Mouse (Mus musculus) 3134 (cell line): ENCODE results near the gene Celf2.

Source experiments
- DNase-seq: peaks from one replicate; pipeline ENCODE4 v3.0.0-alpha.2; 2011; ENCODE audit warnings: low spot score; ENCODE audit not compliant: insufficient read length; ENCODE audit errors: extremely low read depth

Gene Celf2

DNA sequence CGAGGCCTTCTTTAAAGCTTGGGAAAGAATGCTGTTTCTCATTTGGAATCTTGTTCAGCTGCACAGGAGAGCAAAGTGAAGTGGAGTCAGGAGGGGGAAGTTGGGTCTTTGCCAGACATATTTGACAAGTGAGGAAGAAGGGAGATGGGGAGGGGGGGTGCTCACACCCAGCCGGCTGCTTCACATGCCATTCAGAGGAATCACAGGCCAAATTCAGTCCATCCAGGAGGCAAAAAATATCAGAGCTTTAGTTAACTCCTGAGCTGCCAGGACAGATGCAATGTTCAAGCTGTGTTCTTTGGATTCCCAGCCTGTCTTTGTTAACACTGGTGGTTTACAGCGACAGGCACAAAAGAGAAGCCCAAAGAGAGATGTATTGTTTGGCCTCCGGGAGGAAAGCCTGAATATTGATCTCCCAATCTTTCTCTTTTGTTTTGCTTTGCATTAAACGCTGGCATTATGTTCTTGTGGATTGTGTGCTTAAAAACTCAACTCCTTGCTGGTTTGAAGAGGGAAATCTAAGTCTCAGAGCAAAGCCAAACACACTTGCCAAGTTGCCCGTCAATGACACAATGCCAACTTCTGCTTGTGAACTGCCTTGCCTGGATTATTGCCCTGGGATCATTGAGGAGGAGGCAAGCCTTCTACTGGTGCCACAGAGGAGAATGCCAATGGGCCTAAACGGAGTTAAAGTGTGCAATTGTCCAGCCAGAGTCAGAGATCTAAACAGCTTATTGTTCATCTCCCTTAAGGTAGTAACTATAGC is 420.1 kb downstream of the Celf2 start:
- DNase-seq, result peak; percentile 82

DNA sequence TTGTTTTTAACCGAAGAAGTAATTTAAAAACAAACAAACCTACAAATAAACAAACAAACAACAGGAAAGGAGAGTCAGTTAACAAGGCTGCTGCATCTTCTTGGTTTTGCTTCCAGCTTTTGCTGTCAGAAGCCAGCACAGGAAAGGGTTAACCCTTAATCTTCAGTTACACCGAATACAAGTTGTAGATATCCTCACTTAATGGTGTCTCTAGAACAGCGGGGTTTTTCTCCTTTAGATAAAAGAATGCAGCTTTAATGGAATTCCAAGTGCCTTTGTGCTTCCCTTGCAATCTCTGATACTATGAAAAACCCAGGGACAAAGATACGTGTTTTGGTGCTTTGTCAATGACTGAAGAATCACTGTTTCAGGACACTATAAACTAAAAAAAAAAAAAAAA is 420.8 kb downstream of the Celf2 start:
- DNase-seq, result no peak

DNA sequence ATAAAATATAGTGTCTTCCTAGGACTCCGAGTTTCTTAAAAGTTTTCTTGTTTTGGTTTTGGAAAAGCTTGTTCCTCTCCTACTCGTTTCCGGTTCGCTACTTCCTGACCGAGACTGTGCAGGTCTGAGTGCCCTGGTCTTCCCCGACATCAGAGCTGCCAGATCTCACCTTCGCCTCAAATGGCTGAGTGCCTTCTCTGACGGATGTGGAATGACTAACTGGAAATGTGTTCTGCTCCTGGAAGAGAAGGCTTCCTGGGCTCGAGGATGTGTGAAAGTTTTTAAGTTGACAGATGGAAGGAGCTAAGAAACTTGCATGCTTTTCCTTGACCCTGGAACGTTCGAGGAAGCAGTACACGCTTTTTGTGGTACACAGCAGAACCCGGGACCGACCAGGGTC is 421.9 kb downstream of the Celf2 start:
- no peak for DNase-seq

DNA sequence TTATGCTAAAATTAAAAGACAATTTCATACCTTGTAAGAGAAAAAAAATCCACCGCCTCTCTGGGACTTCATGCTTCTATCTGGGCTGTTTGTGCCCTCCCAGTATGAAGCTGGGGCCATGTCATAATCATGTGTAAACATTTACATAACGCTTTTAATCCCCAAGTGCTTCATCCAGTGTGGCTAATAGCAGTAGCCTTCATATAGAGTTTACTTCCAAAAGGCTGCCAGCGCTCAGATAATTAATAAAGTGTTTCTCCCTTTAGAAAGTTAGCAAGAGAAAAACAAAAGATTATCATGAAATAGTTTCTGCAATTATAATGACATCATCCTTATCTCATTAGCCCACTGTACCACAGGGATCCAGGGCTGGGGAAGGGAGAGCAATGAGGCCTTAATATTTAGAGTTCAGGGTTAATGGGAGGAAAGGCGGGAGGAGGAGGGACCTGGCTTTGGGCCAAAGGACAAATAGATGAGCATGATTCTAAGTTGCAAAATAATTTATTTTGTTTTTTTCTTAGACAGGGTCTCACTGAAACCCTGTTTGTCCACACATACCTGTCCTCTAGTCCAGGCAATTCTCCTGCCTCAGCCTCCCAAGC is 425.8 kb downstream of the Celf2 start:
- no peak for DNase-seq

DNA sequence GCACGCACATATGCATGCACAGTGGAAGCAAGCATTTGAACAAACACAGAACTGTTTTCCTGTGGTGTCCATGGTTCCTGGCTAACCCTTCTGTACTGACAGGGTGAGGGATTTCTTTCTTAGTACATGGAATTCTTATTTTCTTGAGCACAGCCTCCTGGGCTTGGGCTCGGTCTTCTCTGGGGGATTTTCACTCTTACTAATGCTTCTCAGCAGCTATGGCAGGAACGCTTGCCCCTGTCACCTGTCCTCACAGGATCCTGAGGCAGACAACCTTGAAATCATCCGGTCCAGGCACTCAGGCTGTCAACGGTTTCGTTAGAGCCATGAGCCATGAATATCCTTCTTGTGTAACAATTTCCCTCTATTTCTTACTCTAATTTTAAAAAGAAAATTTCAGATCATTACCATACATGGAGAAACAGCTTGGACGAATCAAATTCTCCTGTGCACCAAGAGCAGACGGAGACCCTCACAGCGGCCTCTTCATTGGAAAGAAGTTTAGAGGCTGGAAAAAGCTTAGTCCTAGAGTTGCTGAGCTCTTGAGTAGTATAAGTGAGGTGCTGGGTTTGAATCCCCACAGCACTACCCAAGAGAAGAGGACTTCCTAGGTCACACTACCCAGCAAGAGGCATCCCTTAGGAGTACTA is 426.9 kb downstream of the Celf2 start:
- DNase-seq, result no peak

DNA sequence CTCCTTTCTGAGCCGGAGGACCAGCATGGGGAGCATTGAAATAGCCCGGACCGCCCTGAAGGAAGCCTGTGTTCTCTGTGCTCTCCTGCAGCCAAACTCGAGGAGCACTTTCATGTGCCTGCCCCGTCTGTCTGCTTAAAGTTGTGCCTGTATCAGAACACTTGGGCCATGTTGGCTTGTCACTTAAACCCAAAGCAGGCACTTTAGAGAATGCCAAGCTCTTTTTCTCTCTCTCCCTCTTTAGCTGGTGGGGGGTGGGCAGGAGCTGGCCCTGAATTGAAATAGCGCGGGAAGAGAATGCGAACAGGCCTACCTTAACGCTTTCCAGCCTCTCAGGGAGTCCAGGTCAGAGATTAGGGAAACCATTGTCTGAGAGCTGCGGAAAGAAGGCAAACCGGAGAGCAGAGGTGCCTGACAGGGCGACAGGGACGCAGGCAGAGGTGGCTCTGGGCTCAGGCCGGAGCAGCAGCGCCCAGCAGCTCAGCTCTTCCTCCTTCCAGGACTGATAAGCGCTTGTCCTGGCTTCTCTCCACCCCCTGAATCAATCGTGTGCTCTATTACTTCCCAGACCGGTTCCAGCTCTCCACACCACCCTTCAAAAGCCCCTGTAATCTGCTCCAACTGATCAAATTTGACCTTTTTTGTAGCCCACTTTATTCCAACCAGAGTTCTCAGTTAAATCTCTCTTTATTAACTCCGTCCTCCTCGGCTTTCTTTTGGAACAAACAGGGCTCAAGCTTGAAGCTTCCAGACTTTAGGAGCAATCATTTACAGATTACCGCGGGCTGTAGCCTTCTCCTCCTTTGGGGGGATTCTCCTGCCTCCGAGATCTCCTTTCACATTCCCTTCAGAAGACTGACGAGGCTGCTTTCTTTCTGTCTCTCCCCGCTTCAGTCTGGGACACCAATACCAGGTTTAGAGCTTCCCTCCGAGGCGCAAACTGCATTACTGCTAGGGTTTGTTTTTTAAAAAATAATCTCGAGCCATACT is 428.3 kb downstream of the Celf2 start:
- no peak for DNase-seq

DNA sequence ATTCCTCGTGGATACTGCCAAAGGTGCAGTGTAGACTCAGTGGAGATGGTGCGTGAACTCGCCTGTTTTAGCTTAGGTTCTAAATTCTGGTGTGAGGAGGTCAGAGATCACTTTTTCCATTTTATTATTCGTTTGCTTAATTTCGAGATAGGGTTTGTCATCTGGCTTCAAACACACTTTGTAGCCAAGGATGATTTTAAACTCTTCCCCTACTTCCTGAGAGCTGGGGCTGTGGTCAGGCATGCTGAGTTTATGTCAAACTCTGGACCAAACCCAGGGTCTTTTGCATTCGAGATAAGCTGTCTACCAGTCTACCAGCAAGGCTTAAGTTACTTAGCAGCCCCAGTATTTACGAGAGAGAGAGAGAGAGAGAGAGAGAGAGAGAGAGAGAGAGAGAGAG is 429.3 kb downstream of the Celf2 start:
- no peak for DNase-seq

DNA sequence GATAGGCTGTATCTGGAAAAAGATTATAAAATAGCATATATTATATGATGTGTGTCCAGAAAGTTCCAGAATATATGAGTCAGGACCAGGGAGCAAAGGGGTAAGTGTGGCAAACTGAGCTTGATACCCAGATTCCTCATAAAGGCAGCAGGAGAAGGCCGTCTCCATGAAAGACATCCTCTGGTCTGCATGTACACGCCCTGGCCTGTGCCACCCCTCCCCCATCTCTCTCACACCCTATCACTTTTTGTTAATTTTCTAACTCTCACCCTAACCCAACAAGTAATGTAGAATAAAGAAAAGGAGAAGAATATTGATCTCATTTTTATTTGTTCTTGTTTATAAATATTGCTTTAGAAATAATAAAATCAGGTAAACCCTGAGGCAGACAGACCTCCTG is 430.0 kb downstream of the Celf2 start:
- no peak for DNase-seq

DNA sequence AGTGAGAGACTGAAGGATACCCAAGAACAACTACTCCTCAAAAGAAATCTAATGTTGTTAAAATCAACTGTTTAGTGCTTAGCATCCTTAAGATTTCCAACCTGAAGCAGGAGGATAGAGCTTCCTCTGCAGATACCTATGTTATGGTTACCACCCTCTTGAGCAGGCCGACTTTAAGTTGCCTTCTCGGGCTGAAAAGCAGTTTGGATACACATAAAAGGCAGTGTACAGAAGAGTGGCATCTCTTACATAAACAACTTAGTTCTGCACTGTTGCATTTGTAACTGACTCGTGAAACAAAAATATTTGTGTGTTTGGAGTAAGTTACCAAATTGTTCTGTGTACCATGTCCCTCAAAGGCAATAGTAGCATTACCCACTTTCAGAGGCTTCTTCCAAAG is 435.6 kb downstream of the Celf2 start:
- no peak for DNase-seq

DNA sequence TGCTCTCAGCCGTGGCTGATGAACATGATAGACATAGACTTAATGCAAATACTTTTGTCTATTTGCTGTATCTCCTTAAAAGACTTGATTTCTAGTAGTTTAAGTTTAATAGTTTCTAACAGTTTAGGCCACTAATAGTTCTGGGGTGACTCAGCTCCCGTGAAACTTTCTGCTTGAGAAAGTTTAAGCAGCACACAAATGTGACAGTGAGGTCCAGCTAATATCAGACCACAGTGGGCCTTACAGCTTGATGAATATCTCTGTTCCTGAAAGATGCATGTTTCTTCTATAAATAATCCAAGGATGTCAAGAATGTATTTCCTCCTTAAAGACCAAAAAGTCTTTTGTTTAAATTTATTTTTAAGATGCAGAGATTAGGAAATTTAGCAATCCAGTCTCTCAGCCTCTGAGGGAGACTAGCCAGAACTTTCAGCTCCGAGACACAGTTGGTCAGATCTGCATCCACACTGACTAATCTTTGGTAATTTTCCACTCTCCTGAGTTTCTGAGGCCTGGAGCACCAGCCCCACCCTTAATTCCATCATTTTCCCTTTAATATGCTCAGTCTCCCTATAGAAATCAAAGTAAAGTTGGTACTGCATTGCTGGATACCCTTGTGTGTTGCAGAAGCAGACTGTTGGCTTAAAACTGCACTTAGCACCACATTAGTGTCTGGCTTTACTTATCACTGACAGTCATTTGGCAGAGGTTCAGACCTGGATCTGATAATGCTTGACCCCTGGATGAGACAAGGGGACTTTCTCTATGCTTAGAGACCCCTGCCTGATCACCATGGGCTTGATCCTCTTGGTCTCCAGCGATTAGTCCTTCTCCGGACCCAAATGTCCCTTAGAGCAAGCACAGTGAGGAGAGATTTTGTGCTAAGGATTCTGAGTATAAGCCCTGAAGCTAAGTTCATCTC is 436.8 kb downstream of the Celf2 start:
- DNase-seq, result peak; percentile 43

DNA sequence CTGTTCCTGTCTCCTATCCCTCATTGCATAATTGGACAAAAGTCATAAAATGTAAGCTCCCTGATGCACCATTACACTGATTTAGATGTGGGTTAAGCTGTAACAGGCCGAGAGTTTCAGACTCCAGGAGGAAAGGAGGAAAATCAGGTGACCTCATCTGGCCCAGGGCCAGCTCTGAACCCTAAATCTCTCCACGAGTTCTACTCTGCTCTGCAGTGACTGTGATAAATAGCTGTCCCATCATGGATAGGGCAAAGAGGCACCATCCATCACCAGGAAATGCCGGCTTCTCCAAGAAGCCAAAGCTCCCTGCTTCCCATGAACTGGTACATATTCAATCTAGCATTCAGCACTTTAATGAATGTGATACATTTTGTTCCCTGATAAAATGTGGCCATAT is 439.9 kb downstream of the Celf2 start:
- no peak for DNase-seq

DNA sequence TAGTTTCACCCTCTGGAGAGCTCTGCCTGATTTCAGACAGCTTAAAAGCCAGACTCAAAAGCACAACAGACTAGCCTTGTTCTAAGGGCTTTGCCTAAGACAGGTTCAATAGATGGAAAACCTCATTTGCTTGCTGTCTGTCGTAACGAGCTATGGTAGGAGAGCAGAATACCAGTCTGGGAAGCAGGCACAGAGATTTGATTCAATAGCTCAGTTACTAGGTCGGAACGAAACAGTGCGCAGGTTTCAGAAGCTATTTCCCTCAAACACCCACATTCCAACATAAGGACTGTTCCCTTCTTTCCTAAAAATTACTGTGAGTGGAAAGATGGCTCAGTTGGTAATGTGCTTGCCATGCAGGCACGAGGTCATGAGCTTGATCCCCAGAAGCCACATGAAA is 441.1 kb downstream of the Celf2 start:
- DNase-seq, result no peak

DNA sequence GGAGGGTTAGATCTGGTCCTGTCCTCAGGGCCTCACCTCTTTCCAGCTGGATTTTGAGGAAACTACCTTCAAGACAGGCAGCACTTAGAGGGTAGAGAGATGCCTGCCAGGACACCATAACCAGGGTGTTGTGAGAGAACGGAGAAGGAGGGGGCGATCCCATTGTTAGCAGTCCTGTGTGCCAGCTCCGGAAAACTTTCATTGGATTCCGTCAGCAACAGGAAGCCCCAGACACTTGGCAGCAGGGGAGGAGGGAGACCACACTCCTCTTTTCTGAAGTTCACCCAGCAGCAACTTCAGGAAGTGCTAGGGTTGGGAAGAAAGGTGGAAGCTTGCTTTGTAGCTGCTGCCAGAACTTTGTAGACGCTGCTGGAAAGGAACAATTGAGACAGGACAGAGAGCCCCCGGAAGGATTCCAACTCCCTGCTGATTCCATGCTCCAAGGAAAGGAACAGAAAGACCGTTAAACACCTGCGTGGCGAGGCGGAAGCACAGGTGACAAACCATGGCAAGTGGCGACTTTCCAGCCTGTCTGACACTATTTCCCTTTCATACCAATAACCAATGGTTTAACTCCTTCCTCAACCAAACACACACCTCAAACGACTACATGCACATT is 445.7 kb downstream of the Celf2 start:
- DNase-seq, result no peak

DNA sequence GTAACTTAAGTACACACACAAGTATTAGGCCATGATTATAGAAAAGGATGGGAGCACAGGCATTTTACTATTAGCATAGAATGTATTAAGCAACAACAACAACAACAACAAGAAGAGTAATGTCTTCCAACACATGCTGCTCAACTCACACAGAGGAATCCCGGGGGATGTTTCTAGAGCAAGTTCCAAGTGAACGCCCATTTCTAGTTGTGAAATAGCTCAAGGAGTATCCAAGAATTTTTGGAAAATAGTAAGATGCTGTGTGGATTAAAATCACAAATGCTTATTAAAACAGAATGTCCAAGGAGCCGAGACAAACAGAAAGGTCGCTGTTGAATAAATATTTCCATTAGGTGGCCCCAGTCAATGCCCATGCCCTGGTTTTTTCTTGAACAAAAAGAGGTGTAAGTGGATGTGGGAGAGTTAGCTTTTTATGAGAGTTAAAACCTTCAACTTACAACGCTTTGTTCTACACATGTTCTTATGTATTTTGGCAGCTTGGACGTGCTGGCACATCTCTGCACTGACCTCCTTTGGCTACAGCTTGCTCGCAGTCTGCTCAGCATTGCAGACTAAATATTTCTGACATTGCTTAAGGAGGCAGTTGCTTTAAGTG is 448.8 kb downstream of the Celf2 start:
- DNase-seq, result no peak

DNA sequence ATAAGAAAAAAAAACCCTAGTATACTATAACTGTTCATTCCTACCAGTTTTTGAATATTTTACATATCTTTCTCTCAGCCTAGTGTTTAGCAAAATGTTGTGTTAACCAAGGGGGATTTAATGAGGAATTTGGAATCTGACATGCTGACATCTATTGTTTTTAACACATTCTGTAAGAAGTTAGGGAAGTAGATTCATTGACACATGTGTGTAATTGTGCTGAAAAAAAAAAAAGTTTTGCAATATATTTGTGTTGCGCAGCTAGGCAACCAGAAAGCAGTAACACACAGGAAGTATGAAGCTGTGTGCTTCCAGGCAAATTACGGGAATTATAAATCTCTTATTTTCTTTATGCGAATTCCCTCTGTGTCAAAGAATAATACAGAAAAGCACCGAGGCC is 453.0 kb downstream of the Celf2 start:
- DNase-seq, result no peak

DNA sequence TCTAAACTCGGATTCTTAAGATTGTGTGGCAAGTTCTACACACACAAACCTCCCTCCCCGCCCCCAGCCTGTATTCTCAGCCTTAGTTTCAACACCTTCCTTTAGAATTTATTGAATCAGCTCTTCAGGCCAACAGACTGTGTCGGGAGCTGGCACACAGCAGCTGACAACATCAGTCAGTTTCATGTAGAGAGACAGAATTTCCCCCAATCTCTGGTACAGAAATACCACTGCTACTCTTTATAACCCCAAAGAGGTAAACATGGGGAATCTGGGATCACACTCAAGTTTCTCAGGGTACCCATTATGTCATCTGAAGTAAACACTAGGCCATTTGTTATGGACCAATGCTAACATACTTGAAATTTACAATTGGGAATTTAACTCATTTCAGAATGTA is 453.4 kb downstream of the Celf2 start:
- DNase-seq, result no peak

DNA sequence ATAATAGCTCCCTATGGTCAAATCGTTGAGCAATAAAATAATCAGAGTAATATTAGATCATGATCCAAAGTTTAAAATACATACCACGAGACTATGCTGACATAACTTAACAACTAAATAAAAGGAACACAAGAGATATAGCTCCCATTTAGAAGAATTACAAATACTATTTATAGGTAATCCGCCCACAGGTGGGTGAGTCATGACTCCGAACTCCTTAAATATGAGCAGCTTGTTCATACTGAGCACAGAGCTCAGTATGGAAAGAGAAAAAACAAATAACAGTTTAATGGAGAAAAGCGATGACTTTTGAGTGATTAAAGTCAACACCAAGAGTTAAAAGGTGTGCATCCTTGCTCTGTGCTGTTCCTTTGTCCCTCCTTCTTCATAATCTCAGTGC is 458.3 kb downstream of the Celf2 start:
- no peak for DNase-seq

DNA sequence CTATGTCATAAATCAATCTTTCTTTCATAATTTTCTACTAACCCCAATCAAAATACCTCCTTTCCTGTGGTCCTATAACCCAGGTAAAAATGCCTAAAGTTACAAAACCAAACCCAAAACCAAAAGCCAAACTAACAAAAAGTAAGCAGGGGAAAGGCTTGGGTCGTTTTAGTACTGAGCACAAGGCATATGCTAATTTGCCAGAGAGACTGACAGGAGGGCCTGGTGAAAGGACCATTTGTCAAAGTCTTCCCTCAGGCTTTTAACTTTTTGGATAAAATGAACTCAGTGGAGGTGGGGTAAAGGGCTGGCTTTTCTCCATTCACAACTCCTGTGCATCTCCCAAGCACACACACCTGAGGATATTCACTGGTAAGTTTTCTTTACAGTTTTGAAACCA is 463.2 kb downstream of the Celf2 start:
- no peak for DNase-seq

DNA sequence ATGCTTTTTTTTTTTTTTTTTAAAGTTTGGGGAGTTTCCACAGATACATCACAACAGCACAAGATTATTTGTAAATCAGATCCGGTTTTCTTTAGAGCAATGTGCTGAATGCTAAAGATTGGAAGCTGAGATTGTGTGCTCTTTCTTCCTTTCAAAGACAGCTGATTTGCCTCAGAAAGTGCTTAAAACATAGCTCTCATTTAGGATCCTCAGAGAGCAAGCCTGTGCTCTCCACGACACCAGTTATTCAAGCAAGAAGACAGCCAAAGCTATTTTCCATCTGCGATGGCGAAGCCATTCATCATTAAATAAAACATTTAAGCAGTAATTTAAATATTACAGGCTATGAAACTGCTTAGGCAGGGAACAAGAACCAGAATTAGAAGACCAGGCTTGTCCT is 463.8 kb downstream of the Celf2 start:
- DNase-seq, result no peak
